In the genomic region with DNA sequence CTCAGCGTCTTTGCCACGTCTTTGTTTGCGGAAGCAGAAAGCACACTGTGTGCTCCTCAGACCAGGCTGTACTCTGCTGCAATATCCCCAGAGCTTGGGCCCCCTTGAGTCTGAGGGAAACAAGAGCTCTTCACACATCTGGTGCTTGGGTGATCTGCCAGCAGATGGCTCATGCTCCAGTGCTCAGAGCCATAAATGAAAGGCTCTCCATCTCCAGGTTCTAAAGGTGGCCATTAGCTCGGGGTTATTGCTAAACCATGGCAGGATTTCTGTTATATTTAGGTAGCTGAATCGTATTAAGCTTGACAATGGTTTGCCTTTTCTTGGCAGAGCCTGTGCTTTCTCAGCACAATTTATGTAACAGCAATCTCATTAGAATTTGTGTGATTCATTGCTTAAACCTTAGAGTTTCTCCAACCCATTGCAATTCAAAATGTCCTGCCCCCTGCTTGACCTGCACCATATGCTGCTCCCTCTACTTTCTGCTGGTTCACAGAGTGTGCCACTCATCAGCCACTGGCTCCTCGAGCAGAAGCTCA, we compare ENCODE assay signal across 9 mouse cellular contexts. TPM values are rescaled to one million over a fixed set of nuclear protein-coding genes. Genes with fewer than 3 reads are reported as not detected.
A peak's percentile ranks its signal among the peaks of the same experiment; 100 is the strongest.
DNase-seq lines count a peak whose midpoint lies in the region; ATAC-seq and TF ChIP-seq lines count a peak whose summit lies in the region.
"Had no signal": no experiment of that assay in that cellular context is flagged by ENCODE, and none has a peak within 500 bp of the region (broad histone marks: within the 10 kb centered on the region; RNA-seq: fewer than 3 reads in every experiment).

No protein-coding gene starts in this region.

- no peak for DNase-seq in forebrain, embryonic 10.5 days (ENCODE audit: extremely low spot score, low spot score)
- peak in 1 of 2 experiments; percentile 31 for DNase-seq in left cerebral cortex, adult 2 months (ENCODE audit: extremely low spot score in 1 of 2, low spot score in 2 of 2)
- DNase-seq in left cerebral cortex, adult 11 months (ENCODE audit: low spot score): no peak
- no peak for DNase-seq in retina, postnatal 1 day

- H3K4me3 ChIP-seq in forebrain, embryonic 12.5 days (replicated peaks): no peak overlapping the region
- H3K4me3 ChIP-seq in forebrain, embryonic 10.5 days: no peak overlapping the region
- H3K4me3 ChIP-seq in left cerebral cortex, adult 2 months: no peak overlapping the region
- no peak overlapping the region for H3K4me3 ChIP-seq in forebrain, embryonic 16.5 days (replicated peaks; ENCODE audit: low read length)
- no peak overlapping the region for H3K4me3 ChIP-seq in neural tube, embryonic 13.5 days
- H3K4me3 ChIP-seq: lung, embryonic 15.5 days had no signal

- H3K4me2 ChIP-seq in forebrain, embryonic 12.5 days: no peak overlapping the region
- H3K4me2 ChIP-seq in forebrain, embryonic 16.5 days (ENCODE audit: low read length): no peak overlapping the region
- no peak overlapping the region for H3K4me2 ChIP-seq in neural tube, embryonic 13.5 days
- H3K4me2 ChIP-seq: lung, embryonic 15.5 days had no signal

- TF ChIP-seq CTCF in left cerebral cortex, adult 2 months (IDR thresholded peaks at IDR 0.05): no peak

- H3K9ac ChIP-seq in forebrain, embryonic 12.5 days: no peak overlapping the region
- no peak overlapping the region for H3K9ac ChIP-seq in forebrain, embryonic 16.5 days (replicated peaks; ENCODE audit: low read depth, low read length)
- H3K9ac ChIP-seq in neural tube, embryonic 13.5 days: no peak overlapping the region
- H3K9ac ChIP-seq: lung, embryonic 15.5 days had no signal

- 81% methylated on average over 6 of the region's 6 CpGs for WGBS in forebrain, embryonic 12.5 days
- WGBS in forebrain, embryonic 10.5 days: 88% methylated on average over 6 of the region's 6 CpGs
- WGBS in forebrain, embryonic 16.5 days: 64% methylated on average over 6 of the region's 6 CpGs
- 55% methylated on average over 6 of the region's 6 CpGs for WGBS in neural tube, embryonic 13.5 days

- H3K4me1 ChIP-seq in forebrain, embryonic 12.5 days: peaks cover 8% of the 10 kb centered on the region
- peaks cover 9% of the 10 kb centered on the region for H3K4me1 ChIP-seq in forebrain, embryonic 10.5 days
- H3K4me1 ChIP-seq in forebrain, embryonic 16.5 days (replicated peaks; ENCODE audit: control insufficient read depth, insufficient read depth, low read length): no peaks in the 10 kb centered on the region; the same call in 1 of the 2 replicates
- peaks cover 19% of the 10 kb centered on the region for H3K4me1 ChIP-seq in neural tube, embryonic 13.5 days (replicated peaks)
- H3K4me1 ChIP-seq: lung, embryonic 15.5 days had no signal

- peaks cover 75% of the 10 kb centered on the region for H3K36me3 ChIP-seq in forebrain, embryonic 12.5 days (replicated peaks)
- H3K36me3 ChIP-seq in forebrain, embryonic 10.5 days (replicated peaks): peaks cover 84% of the 10 kb centered on the region
- H3K36me3 ChIP-seq in forebrain, embryonic 16.5 days (ENCODE audit: control insufficient read depth, insufficient read depth): peaks cover 24% of the 10 kb centered on the region
- H3K36me3 ChIP-seq in neural tube, embryonic 13.5 days: peaks cover 86% of the 10 kb centered on the region

- H3K9me3 ChIP-seq in forebrain, embryonic 12.5 days: no peaks in the 10 kb centered on the region
- no peaks in the 10 kb centered on the region for H3K9me3 ChIP-seq in forebrain, embryonic 10.5 days
- no peaks in the 10 kb centered on the region for H3K9me3 ChIP-seq in forebrain, embryonic 16.5 days (ENCODE audit: control insufficient read depth, low read length)
- no peaks in the 10 kb centered on the region for H3K9me3 ChIP-seq in neural tube, embryonic 13.5 days
- H3K9me3 ChIP-seq: lung, embryonic 15.5 days had no signal

- ATAC-seq in forebrain, embryonic 12.5 days (ENCODE audit: low FRiP score): no peak
- peak; percentile 55 for ATAC-seq in forebrain, embryonic 16.5 days
- peak; percentile 69 for ATAC-seq in neural tube, embryonic 13.5 days (ENCODE audit: low read depth)
- no peak for ATAC-seq in megakaryocyte, adult 5-6 weeks (ENCODE audit: poor library complexity, severe bottlenecking)

- no peaks in the 10 kb centered on the region for H3K27me3 ChIP-seq in forebrain, embryonic 12.5 days
- H3K27me3 ChIP-seq in forebrain, embryonic 10.5 days (ENCODE audit: poor library complexity, severe bottlenecking): no peaks in the 10 kb centered on the region
- H3K27me3 ChIP-seq in forebrain, embryonic 16.5 days (replicated peaks; ENCODE audit: control insufficient read depth, insufficient read depth, low read length): no peaks in the 10 kb centered on the region
- no peaks in the 10 kb centered on the region for H3K27me3 ChIP-seq in neural tube, embryonic 13.5 days
- H3K27me3 ChIP-seq: lung, embryonic 15.5 days had no signal

- 0 out of 2 replicates have a peak overlapping the region, but pooled peaks have one; percentile 13 for H3K27ac ChIP-seq in forebrain, embryonic 12.5 days
- H3K27ac ChIP-seq in forebrain, embryonic 10.5 days: no peak overlapping the region
- H3K27ac ChIP-seq in left cerebral cortex, adult 2 months: peak overlapping the region; percentile 16; the same call in 1 of the 2 replicates
- peak overlapping the region; percentile 8; the same call in 1 of the 2 replicates for H3K27ac ChIP-seq in forebrain, embryonic 16.5 days (ENCODE audit: low read length)
- peak overlapping the region; percentile 70 for H3K27ac ChIP-seq in neural tube, embryonic 13.5 days (replicated peaks)
- H3K27ac ChIP-seq: lung, embryonic 15.5 days had no signal

- intact Hi-C loops in left cerebral cortex, adult 2 months (cut with DNase I): no loop called here

RNA-seq across cellular contexts. Expression of a gene that starts 12.8 kb away (rescaled TPM):
- 0.29 and 0.51 TPM in 2 replicates for polyA plus RNA-seq in forebrain, embryonic 12.5 days (2016; fragmentation: Nextera tagmentation; extraction: Ambion mirVana)
- polyA plus RNA-seq in forebrain, embryonic 10.5 days (2016; fragmentation: Nextera tagmentation; extraction: Ambion mirVana): 0.18 and 0.29 TPM in 2 replicates
- under 1 TPM; 0.57 to 0.89 TPM for total RNA-seq in left cerebral cortex, adult 2 months (2021)
- polyA plus RNA-seq in forebrain, embryonic 16.5 days (2015; fragmentation: Nextera tagmentation; extraction: Ambion mirVana): 0.29 and 0.32 TPM in 2 replicates
- polyA plus RNA-seq in neural tube, embryonic 13.5 days (2015; fragmentation: Nextera tagmentation; extraction: Ambion mirVana): 0.22 and 0.43 TPM in 2 replicates
- total RNA-seq in megakaryocyte, adult 5-6 weeks (2015): not detected in 2 replicates
- total RNA-seq in megakaryocyte, adult 5-6 weeks (2017): not detected in 2 replicates

RNA-seq across cellular contexts. Expression of a gene that starts 45.1 kb away (rescaled TPM):
- polyA plus RNA-seq in forebrain, embryonic 12.5 days (2016; fragmentation: Nextera tagmentation; extraction: Ambion mirVana): 102 and 105 TPM in 2 replicates
- 96.0 and 97.2 TPM in 2 replicates for polyA plus RNA-seq in forebrain, embryonic 10.5 days (2016; fragmentation: Nextera tagmentation; extraction: Ambion mirVana)
- total RNA-seq in left cerebral cortex, adult 2 months (2021): 10 to 100 TPM; 50.0 to 50.6 TPM
- 105 and 107 TPM in 2 replicates for polyA plus RNA-seq in forebrain, embryonic 16.5 days (2015; fragmentation: Nextera tagmentation; extraction: Ambion mirVana)
- 80.1 and 85.1 TPM in 2 replicates for polyA plus RNA-seq in neural tube, embryonic 13.5 days (2015; fragmentation: Nextera tagmentation; extraction: Ambion mirVana)
- 47.0 and 48.7 TPM in 2 replicates for total RNA-seq in megakaryocyte, adult 5-6 weeks (2015)
- 42.4 and 42.8 TPM in 2 replicates for total RNA-seq in megakaryocyte, adult 5-6 weeks (2017)

Comparison
In these comparisons a context has a peak if more than half of its experiments do, and no peak if none do; other contexts are left out.
1. ATAC-seq: peak in forebrain, embryonic 16.5 days (single experiment) and neural tube, embryonic 13.5 days (single experiment); none in forebrain, embryonic 12.5 days (single experiment) and megakaryocyte, adult 5-6 weeks (single experiment).